Mouse (Mus musculus): ENCODE measurements at regions not wholly inside any gene's neighbourhood (a gene's known extent, or its start where the extent isn't known, plus 50 kb on each side); places are given as distances from the start of the nearest gene placed in this dataset.
A peak's percentile ranks its signal among the peaks of the same experiment; 100 is the strongest.

DNA sequence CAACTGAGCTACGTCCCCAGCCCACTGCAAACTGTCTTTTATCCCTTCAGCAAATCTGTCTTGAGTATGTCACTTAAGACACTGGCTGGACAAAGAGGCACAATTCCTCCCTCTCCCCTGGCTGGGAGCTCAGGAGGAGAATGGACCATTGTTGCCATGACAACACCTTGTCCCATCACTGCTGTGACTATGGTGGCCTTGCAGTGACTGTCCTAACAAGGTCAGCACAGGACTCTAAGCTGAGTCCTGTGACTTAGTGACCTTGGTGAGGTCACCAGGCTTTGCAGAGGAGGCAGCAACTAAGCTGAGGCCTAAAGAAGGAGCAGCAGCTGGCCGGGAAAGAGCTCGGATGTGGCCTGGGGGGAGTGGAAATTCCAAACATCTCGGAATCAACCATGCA is 70.0 kb upstream of the Aldh1b1 start:
- TF ChIP-seq EP300 (IDR thresholded peaks at IDR 0.05) (no peak), CTCF (IDR thresholded peaks at IDR 0.05) (no peak)
- Histone ChIP-seq H3K36me3 (ENCODE audit: insufficient read depth, low read length) (no peaks in the 10 kb centered on the region), H3K4me3 (ENCODE audit: low read depth, low read length) (no peak overlapping the region), H3K9ac (replicated peaks; ENCODE audit: low read depth) (no peak overlapping the region), H3K4me1 (ENCODE audit: insufficient read depth, low read depth, low read length) (no peaks in the 10 kb centered on the region), H3K27ac (ENCODE audit: low read length) (no peak overlapping the region), H3K4me2 (replicated peaks; ENCODE audit: low read depth, low read length) (no peak overlapping the region), H3K27me3 (replicated peaks; ENCODE audit: insufficient read depth, low read length) (no peaks in the 10 kb centered on the region), H3K9me3 (ENCODE audit: low read length) (no peaks in the 10 kb centered on the region)
- no peak for DNase-seq (ENCODE audit: low spot score)
- no peak for ATAC-seq
- WGBS = 56% methylated on average over 4 of the region's 4 CpGs

DNA sequence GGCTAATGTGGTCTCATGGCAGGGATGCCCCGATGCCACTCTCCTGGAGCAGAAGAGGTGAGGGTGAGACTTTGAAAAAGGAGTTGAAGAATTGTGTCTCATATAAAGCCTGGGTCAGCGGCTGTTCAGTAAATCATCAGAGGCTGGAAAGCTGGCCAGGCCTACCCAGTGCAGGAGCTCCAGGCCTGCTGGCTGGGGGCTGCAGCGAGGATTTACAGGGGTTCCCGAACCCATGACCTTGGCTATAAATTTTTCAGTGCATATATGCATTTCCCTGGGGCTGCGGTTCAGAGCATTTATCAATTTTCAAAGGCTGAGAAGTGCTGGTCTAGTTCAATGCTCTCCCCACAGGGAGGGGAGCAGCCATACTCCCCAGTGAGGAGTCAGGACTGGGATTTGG is 70.9 kb upstream of the Aldh1b1 start:
- ATAC-seq (no peak), DNase-seq (ENCODE audit: low spot score) (no peak)
- H3K27ac ChIP-seq (ENCODE audit: low read length) = no peak overlapping the region
- H3K4me1 ChIP-seq (ENCODE audit: insufficient read depth, low read depth, low read length) = no peaks in the 10 kb centered on the region
- no peak overlapping the region for H3K4me2 ChIP-seq (replicated peaks; ENCODE audit: low read depth, low read length)
- H3K9ac ChIP-seq (replicated peaks; ENCODE audit: low read depth) = no peak overlapping the region
- H3K4me3 ChIP-seq (ENCODE audit: low read depth, low read length) = no peak overlapping the region
- TF ChIP-seq EP300 (IDR thresholded peaks at IDR 0.05) (no peak), CTCF (IDR thresholded peaks at IDR 0.05) (no peak)
- no peaks in the 10 kb centered on the region for H3K27me3 ChIP-seq (replicated peaks; ENCODE audit: insufficient read depth, low read length)
- H3K9me3 ChIP-seq (ENCODE audit: low read length) = no peaks in the 10 kb centered on the region
- no peaks in the 10 kb centered on the region for H3K36me3 ChIP-seq (ENCODE audit: insufficient read depth, low read length)
- WGBS = 88% methylated on average over 5 of the region's 5 CpGs

DNA sequence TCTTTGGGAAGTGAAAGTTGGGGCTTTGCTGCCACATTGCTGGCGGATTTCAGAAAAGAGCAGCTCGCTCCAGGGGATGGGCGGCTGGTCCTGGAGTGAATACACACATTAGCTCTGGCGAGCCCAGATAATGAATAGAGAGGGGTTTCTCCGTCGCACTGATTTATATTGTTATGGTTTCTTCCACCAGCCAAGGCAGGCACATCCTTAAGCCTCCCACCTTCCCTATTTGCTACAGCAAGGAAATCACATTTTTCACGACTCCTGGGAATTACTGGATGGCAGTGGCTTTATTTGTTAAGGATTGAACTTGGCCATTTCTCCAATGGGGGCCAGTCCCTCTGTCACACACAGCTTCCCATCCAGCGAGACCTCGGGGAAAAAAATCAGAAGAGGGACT is 71.3 kb upstream of the Aldh1b1 start:
- no peak for DNase-seq (ENCODE audit: low spot score)
- no peak overlapping the region for H3K4me3 ChIP-seq (ENCODE audit: low read depth, low read length)
- no peak overlapping the region for H3K4me2 ChIP-seq (replicated peaks; ENCODE audit: low read depth, low read length)
- WGBS = 68% methylated on average over 9 of the region's 9 CpGs
- no peak for ATAC-seq
- H3K9ac ChIP-seq (replicated peaks; ENCODE audit: low read depth) = no peak overlapping the region
- no peak overlapping the region for H3K27ac ChIP-seq (ENCODE audit: low read length)
- H3K9me3 ChIP-seq (ENCODE audit: low read length) = no peaks in the 10 kb centered on the region
- H3K4me1 ChIP-seq (ENCODE audit: insufficient read depth, low read depth, low read length) = no peaks in the 10 kb centered on the region
- H3K27me3 ChIP-seq (replicated peaks; ENCODE audit: insufficient read depth, low read length) = no peaks in the 10 kb centered on the region
- H3K36me3 ChIP-seq (ENCODE audit: insufficient read depth, low read length) = no peaks in the 10 kb centered on the region
- TF ChIP-seq CTCF (IDR thresholded peaks at IDR 0.05) = no peak
- TF ChIP-seq EP300 (IDR thresholded peaks at IDR 0.05) = no peak

DNA sequence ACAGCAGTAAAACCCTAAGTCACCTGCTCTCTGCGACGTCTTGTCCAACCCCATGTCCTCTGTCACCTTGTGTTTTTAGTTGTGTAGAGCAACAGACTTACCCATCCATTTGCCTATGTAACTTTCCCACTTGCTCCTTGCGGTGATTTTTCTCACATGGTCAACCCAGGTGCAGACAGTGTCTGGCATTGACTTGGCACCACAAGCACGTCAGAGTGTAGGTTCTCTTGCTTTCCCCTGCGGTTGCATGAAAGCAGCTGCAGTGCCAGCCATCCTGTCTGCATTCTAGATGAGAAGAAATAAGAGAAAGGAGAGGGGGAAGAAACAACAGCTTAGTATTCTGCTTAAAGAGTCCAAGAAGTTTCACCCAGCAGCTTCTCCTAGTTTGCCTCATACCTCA is 72.0 kb upstream of the Aldh1b1 start:
- Histone ChIP-seq H3K4me2 (replicated peaks; ENCODE audit: low read depth, low read length) (no peak overlapping the region), H3K9ac (replicated peaks; ENCODE audit: low read depth) (no peak overlapping the region), H3K4me1 (ENCODE audit: insufficient read depth, low read depth, low read length) (no peaks in the 10 kb centered on the region), H3K9me3 (ENCODE audit: low read length) (no peaks in the 10 kb centered on the region), H3K4me3 (ENCODE audit: low read depth, low read length) (no peak overlapping the region), H3K27me3 (replicated peaks; ENCODE audit: insufficient read depth, low read length) (no peaks in the 10 kb centered on the region), H3K27ac (ENCODE audit: low read length) (no peak overlapping the region), H3K36me3 (ENCODE audit: insufficient read depth, low read length) (no peaks in the 10 kb centered on the region)
- 87% methylated on average over 5 of the region's 5 CpGs for WGBS
- ATAC-seq (no peak), DNase-seq (ENCODE audit: low spot score) (no peak)
- TF ChIP-seq CTCF (IDR thresholded peaks at IDR 0.05) = no peak
- no peak for TF ChIP-seq EP300 (IDR thresholded peaks at IDR 0.05)

DNA sequence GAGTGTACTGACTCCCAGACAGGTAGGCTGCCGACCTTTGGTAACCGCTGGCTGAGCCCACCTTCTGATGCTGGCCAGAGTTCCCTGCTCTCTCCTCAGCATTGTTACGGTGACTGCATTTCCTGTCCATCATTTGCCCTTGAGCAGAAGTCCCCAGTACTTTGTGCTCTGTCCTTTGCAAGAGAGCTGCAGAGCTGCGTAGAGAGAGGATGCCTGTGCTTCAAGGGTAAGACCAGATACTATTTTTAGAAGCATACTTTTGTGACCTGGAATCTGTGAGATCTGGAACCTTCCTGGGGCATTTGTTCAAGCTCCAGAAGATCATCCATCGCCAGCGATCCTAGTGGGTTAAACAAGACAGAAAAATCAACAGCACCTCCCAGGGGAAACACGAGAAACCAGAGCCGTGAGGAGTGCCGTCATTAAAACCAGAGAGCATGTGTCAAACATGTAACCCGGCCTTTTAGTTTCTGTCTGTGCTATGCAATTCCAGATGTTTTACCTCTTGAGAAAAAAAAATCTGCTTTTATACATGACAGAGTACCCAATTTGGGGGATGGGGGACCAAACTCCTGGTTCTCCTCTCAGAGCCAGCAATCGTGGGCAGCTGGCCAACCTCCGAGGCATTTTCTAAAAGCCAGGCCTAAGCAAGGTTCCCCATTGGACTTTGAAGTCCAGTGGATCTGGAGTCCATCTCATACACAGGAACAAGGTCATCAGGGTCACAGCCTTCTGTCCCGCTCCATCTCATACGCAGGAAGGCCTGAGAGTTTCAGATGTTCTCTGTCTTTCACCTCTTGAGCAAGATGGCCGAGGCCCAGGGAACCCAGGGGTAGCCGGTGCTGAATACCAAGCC is 73.5 kb upstream of the Aldh1b1 start:
- Histone ChIP-seq H3K27ac (ENCODE audit: low read length) (no peak overlapping the region), H3K27me3 (replicated peaks; ENCODE audit: insufficient read depth, low read length) (no peaks in the 10 kb centered on the region), H3K9ac (replicated peaks; ENCODE audit: low read depth) (no peak overlapping the region), H3K4me2 (replicated peaks; ENCODE audit: low read depth, low read length) (no peak overlapping the region), H3K9me3 (ENCODE audit: low read length) (no peaks in the 10 kb centered on the region), H3K4me1 (ENCODE audit: insufficient read depth, low read depth, low read length) (no peaks in the 10 kb centered on the region), H3K36me3 (ENCODE audit: insufficient read depth, low read length) (no peaks in the 10 kb centered on the region), H3K4me3 (ENCODE audit: low read depth, low read length) (no peak overlapping the region)
- 63% methylated on average over 16 of the region's 16 CpGs for WGBS
- ATAC-seq = 0 out of 2 replicates have a peak, but pooled peaks have one; percentile 16
- DNase-seq (ENCODE audit: low spot score) = peak; percentile 21
- TF ChIP-seq EP300 (IDR thresholded peaks at IDR 0.05) (no peak), CTCF (IDR thresholded peaks at IDR 0.05) (no peak)

DNA sequence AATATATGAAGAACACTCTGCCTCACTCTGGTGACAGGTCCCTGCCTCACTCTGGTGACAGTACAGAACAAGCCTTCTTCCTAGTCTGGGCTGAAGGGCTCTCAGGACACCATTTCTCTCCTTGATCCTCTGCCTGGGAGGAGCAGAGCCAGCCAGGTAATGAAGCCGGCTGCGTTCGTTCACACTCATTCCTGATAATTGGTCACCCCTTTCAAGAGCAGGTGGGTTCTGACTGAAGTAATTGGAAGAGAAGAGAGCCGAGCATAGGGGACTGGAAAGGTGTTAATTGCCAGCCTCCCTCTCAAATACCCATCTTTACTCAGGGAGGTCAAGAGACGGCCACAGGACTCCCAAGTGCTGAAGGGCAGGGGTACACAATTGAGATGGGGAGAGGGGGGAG is 78.5 kb upstream of the Aldh1b1 start:
- no peaks in the 10 kb centered on the region for H3K9me3 ChIP-seq (ENCODE audit: low read length)
- H3K27me3 ChIP-seq (replicated peaks; ENCODE audit: insufficient read depth, low read length) = no peaks in the 10 kb centered on the region
- H3K9ac ChIP-seq (replicated peaks; ENCODE audit: low read depth) = no peak overlapping the region
- DNase-seq (ENCODE audit: low spot score) (no peak), ATAC-seq (no peak)
- H3K4me3 ChIP-seq (ENCODE audit: low read depth, low read length) = no peak overlapping the region
- H3K4me1 ChIP-seq (ENCODE audit: insufficient read depth, low read depth, low read length) = no peaks in the 10 kb centered on the region
- no peak overlapping the region for H3K4me2 ChIP-seq (replicated peaks; ENCODE audit: low read depth, low read length)
- no peaks in the 10 kb centered on the region for H3K36me3 ChIP-seq (ENCODE audit: insufficient read depth, low read length)
- H3K27ac ChIP-seq (ENCODE audit: low read length) = no peak overlapping the region
- WGBS = 43% methylated on average over 5 of the region's 5 CpGs
- no peak for TF ChIP-seq CTCF (IDR thresholded peaks at IDR 0.05)
- TF ChIP-seq EP300 (IDR thresholded peaks at IDR 0.05) = no peak
